Mouse (Mus musculus) small intestine, adult 2 months (tissue): ENCODE data around the gene 9230102O04Rik. TPM values are rescaled to one million over a fixed set of nuclear protein-coding genes. Genes with fewer than 3 reads are reported as not detected.

Source experiments
- H3K27ac ChIP-seq: fragments of 200-500 bp; 2 replicates; pipeline ENCODE4 v1.5.1; 2012; ENCODE audit warnings: low read depth, low read length, control low read depth, inconsistent platforms; ENCODE audit not compliant: insufficient read depth
- H3K27me3 ChIP-seq: fragments of 200-500 bp; 2 replicates; pipeline ENCODE4 v1.6.1; 2012; ENCODE audit warnings: mild to moderate bottlenecking, moderate library complexity, low read length, inconsistent platforms; ENCODE audit not compliant: control insufficient read depth, insufficient read depth
- H3K36me3 ChIP-seq: fragments of 200-500 bp; 2 replicates; pipeline ENCODE4 v1.6.1; 2012; ENCODE audit warnings: mild to moderate bottlenecking, low read length, control low read depth, inconsistent platforms; ENCODE audit not compliant: control insufficient read depth, insufficient read depth
- H3K4me1 ChIP-seq: fragments of 200-500 bp; 2 replicates; pipeline ENCODE4 v1.6.1; 2012; ENCODE audit warnings: low read length, inconsistent platforms, mixed read lengths; ENCODE audit not compliant: control insufficient read depth, insufficient read depth, insufficient read length
- H3K4me3 ChIP-seq: fragments of 200-500 bp; 2 replicates; pipeline ENCODE4 v1.5.1; 2012; ENCODE audit warnings: low read depth, mild to moderate bottlenecking, control low read depth, inconsistent platforms, low read length, moderate library complexity
- CTCF ChIP-seq: fragments of 200-500 bp; IDR thresholded peaks from 2 replicates; pipeline ENCODE4 v1.5.1; 2012; ENCODE audit warnings: low read depth, mild to moderate bottlenecking, control low read depth, inconsistent platforms, low read length, moderate library complexity, mixed read lengths; ENCODE audit not compliant: insufficient replicate concordance, insufficient read length; ENCODE audit errors: extremely low read depth
- POLR2A ChIP-seq: fragments of 200-500 bp; IDR thresholded peaks from 2 replicates; pipeline ENCODE4 v1.6.1; 2012; ENCODE audit warnings: low read depth, mild to moderate bottlenecking, control low read depth, inconsistent platforms, low read length, moderate library complexity
- WGBS: fragments of 180-500 bp; shearing (Covaris S2); methylation state at CpG from one replicate; pipeline ENCODE4 v1.1.7; 2018; 5-methylcytosine and 5-hydroxymethylcytosine counted together
- polyA plus RNA-seq: library from polyadenylated mRNA; depleted of rRNA; stranded (reverse); fragments of >200 nt; gene quantifications from 2 replicates; pipeline ENCODE4 v1.2.3, GENCODE M21; 2012

Gene 9230102O04Rik
- polyA plus RNA-seq, 1 experiment: not detected

DNA sequence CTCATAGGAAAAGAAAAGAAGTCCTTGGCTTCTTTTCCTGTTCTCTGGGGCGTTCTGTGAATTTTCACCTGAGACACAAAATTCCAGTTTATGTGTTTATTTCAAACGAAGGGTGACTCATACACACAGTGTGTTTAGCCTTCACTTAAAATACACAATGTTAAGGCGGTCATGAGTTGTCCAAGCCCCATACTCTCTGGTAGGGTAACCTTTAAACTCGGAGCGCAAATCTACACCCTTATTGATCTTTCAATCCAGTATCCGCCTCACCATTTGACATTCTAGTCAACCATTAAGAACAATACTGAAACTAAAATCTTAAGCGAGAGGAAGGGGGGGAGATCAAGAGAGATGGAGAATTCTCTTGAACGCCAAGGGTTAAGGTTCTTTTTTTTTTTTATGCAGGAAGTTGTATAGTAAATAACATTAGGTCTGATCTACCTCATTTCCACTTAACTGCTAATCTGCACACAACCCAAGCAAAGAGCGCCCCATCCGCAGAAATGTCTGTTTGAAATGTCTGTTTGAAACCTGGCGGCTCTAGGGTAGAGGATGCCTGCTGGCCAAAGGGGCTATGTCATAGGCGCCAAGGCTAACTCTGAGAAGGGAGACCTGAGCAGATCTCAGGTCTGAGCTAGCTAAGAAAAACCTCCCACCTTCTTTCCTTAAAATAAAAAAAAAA is 13.5 kb downstream of the 9230102O04Rik start:
- H3K4me1 ChIP-seq: peaks cover 6% of the 10 kb centered on the region
- H3K27me3 ChIP-seq: peaks cover 58% of the 10 kb centered on the region
- no peak for TF ChIP-seq CTCF
- no peak for TF ChIP-seq POLR2A
- H3K36me3 ChIP-seq: no peaks in the 10 kb centered on the region
- H3K27ac ChIP-seq: no peak overlapping the region
- WGBS: 52% methylated on average over 12 of the region's 12 CpGs
- no peak overlapping the region for H3K4me3 ChIP-seq

DNA sequence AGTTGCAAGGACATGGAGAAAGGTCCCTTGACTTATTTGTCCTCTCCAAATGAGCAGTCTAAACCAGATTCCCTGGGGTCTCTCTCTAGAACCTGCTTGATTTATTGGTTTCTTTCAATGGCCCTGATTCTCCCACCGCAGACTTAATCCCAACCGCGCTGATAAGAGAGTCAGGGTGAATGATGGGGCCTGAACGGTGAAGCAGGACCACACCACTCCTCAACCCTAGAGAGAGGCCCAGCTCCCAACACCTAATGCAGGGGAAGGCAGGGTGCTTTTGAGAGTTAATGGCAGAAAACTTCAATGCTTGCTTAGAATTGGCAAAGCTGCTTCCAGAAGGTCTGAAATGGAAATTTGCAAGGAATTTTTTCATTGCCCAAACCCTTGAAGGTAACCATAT is 14.1 kb downstream of the 9230102O04Rik start:
- Histone ChIP-seq H3K36me3 (no peaks in the 10 kb centered on the region), H3K27ac (no peak overlapping the region), H3K27me3 (peaks cover 53% of the 10 kb centered on the region), H3K4me1 (peaks cover 6% of the 10 kb centered on the region), H3K4me3 (no peak overlapping the region)
- 49% methylated on average over 4 of the region's 4 CpGs for WGBS
- TF ChIP-seq CTCF (no peak), POLR2A (no peak)

DNA sequence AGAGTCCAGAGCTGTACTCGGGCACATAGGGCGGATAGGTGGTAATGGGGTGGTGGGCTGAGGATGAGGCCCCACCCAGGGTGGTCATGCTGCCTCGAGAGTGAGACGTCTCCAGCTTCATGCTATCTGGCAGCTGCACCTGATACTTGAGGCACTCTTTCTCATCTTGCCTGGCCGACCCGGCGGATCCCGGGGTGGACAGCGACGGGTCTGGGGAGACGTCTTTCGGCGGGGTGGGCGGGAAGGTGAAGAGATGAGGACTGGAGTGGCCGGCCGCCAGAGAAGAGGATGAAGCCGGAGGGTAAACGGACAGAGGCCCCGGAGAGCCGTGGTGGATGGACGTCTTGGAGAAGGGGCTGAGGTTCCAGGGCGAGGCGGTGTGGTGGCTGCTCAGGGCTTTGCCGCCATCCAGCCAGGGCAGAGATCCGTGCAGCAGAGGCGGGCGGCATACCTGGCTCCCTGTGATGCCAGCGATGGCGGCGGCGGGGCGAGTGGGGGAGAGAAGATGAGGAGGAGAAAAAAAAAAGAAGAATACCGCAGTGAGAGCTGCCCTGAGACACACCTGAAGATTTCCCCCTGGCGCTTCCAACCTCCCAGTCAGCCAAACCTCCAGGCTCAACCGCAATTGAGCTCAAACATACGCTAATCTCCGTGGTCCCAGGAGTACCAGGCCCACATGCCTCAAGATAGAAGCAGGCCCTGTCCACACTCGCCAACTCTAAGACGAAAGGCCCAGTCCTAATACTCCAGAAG is 14.7 kb downstream of the 9230102O04Rik start:
- no peaks in the 10 kb centered on the region for H3K36me3 ChIP-seq
- H3K4me1 ChIP-seq: peaks cover 6% of the 10 kb centered on the region
- no peak for TF ChIP-seq CTCF
- no peak for TF ChIP-seq POLR2A
- H3K27me3 ChIP-seq: peaks cover 47% of the 10 kb centered on the region
- H3K27ac ChIP-seq: no peak overlapping the region
- no peak overlapping the region for H3K4me3 ChIP-seq
- 31% methylated on average over 39 of the region's 39 CpGs for WGBS

DNA sequence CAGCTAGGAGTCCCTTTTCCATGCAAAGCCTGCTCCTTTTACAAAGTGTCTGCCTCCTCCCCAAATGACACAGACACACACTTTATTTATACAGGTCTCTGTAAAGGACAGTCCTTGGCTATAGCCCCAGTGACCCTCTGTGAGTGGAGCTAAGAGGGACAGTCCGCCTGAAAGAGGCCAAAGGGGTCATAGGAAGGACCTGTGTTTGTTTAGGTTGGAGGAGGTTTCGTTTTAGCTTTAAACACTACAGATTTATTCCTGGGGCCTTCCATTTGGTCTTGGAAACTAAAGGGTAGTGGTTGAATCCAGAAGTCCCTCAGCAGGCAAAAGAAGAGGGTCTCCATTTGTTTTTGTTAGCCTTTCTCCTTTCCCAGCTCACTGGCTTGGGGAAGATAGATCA is 15.6 kb downstream of the 9230102O04Rik start:
- TF ChIP-seq POLR2A (no peak), CTCF (no peak)
- no peak overlapping the region for H3K4me3 ChIP-seq
- H3K4me1 ChIP-seq: peaks cover 6% of the 10 kb centered on the region
- H3K36me3 ChIP-seq: no peaks in the 10 kb centered on the region
- H3K27ac ChIP-seq: no peak overlapping the region
- WGBS: 47% methylated on average over 2 of the region's 2 CpGs
- peaks cover 49% of the 10 kb centered on the region for H3K27me3 ChIP-seq

DNA sequence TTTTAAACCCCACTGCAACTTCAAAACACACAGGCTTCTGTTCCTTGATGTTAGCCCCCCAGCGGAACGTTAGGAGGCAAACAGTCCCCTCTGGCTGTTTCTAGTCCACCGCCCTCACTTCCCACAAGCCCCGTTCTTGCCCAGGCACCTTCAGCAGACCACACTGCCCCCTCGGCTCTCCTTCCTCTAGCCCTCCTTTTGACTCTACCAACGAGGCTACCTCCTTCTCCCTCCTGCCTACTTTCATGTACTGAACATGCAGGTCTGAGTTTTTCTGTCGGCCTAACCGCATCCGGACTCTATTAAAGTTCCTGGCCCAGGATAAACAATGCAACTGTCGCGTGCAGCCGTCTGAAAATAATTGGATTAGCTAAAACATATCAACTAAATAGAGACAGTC is 16.7 kb downstream of the 9230102O04Rik start:
- peaks cover 38% of the 10 kb centered on the region for H3K27me3 ChIP-seq
- peaks cover 6% of the 10 kb centered on the region; the same call in 1 of the 2 replicates for H3K4me1 ChIP-seq
- H3K27ac ChIP-seq: 0 out of 2 replicates have a peak overlapping the region, but pooled peaks have one; percentile 15
- no peaks in the 10 kb centered on the region for H3K36me3 ChIP-seq
- no peak for TF ChIP-seq CTCF
- no peak for TF ChIP-seq POLR2A
- peak overlapping the region; percentile 32; the same call in 1 of the 2 replicates for H3K4me3 ChIP-seq
- 58% methylated on average over 12 of the region's 12 CpGs for WGBS

DNA sequence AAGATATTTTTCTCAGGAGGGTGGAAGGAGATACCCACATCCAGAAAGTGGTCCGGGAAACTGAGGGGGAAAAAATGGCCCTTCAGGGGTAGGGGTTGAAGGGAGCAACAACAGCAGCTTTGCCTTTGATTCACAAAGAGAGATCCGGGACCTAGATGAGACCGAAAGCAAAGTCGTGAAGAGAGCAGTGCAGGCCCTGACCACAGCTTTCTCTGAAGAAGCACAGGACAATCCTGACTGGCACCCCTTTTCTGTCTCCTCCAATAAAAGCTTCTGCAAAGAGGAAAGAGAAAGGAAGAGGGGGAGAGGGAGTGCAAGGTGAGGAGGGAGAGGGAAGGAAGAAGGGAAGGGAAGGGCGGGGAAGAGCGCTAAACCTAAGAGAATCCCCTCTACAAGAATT is 17.5 kb downstream of the 9230102O04Rik start:
- Histone ChIP-seq H3K36me3 (no peaks in the 10 kb centered on the region), H3K4me1 (0 out of 2 replicates have a peak, but pooled peaks cover 2% of the 10 kb centered on the region), H3K27ac (0 out of 2 replicates have a peak overlapping the region, but pooled peaks have one; percentile 27), H3K27me3 (peaks cover 29% of the 10 kb centered on the region), H3K4me3 (peak overlapping the region; percentile 15; the same call in 1 of the 2 replicates)
- no peak for TF ChIP-seq CTCF
- no peak for TF ChIP-seq POLR2A
- 70% methylated on average over 6 of the region's 6 CpGs for WGBS
